Mouse (Mus musculus) limb, embryonic 14.5 days (tissue): Measurements from ENCODE around the gene Tat. TPM values are rescaled to one million over a fixed set of nuclear protein-coding genes. Genes with fewer than 3 reads are reported as not detected.

Source experiments
- ATAC-seq: fragments of 200-750 bp; cut with Nextera tagmentation; 2 replicates; pipeline ENCODE4 v1.8.0; 2017; ENCODE audit warnings: low read depth, moderate number of reproducible peaks, moderate TSS enrichment; ENCODE audit not compliant: low FRiP score
- DNase-seq: peaks from one replicate; pipeline ENCODE4 v3.0.0-alpha.2; 2015; ENCODE audit warnings: low spot score
- H3K27ac ChIP-seq: fragments of 300-500 bp; sonication (generic); replicated peaks from 2 replicates; pipeline ENCODE4 v1.5.1; 2014; ENCODE audit warnings: low read depth, mild to moderate bottlenecking, low read length, moderate library complexity, mixed read lengths
- H3K27me3 ChIP-seq: fragments of 300-500 bp; sonication (generic); 2 replicates; pipeline ENCODE4 v1.6.1; 2014; ENCODE audit warnings: low read length, mixed read lengths; ENCODE audit not compliant: control insufficient read depth, insufficient read depth
- H3K36me3 ChIP-seq: fragments of 300-500 bp; sonication (generic); 2 replicates; pipeline ENCODE4 v1.6.1; 2014; ENCODE audit warnings: mild to moderate bottlenecking, low read length, moderate library complexity, mixed read lengths; ENCODE audit not compliant: control insufficient read depth, insufficient read depth
- H3K4me1 ChIP-seq: fragments of 300-500 bp; sonication (generic); 2 replicates; pipeline ENCODE4 v1.6.1; 2014; ENCODE audit warnings: antibody characterized with exemption, low read length, mixed read lengths; ENCODE audit not compliant: control insufficient read depth, insufficient read depth
- H3K4me2 ChIP-seq: fragments of 300-500 bp; sonication (generic); replicated peaks from 2 replicates; pipeline ENCODE4 v1.6.1; 2014; ENCODE audit warnings: low read depth, mild to moderate bottlenecking, low read length, moderate library complexity; ENCODE audit not compliant: severe bottlenecking
- H3K4me3 ChIP-seq: fragments of 300-500 bp; sonication (generic); replicated peaks from 2 replicates; pipeline ENCODE4 v1.5.1; 2014; ENCODE audit warnings: low read length
- H3K9ac ChIP-seq: fragments of 300-500 bp; sonication (generic); 2 replicates; pipeline ENCODE4 v1.6.1; 2014; ENCODE audit warnings: mild to moderate bottlenecking, low read depth, low read length, moderate library complexity; ENCODE audit not compliant: severe bottlenecking
- H3K9me3 ChIP-seq: fragments of 300-500 bp; sonication (generic); 2 replicates; pipeline ENCODE4 v1.6.1; 2016; ENCODE audit warnings: low read length; ENCODE audit not compliant: control insufficient read depth
- POLR2A ChIP-seq: fragments of 200-500 bp; IDR thresholded peaks from 2 replicates; pipeline ENCODE4 v1.8.0; 2012; ENCODE audit warnings: inconsistent platforms, mild to moderate bottlenecking, moderate library complexity, borderline replicate concordance; ENCODE audit not compliant: insufficient read depth, insufficient read length; ENCODE audit errors: extremely low read depth
- WGBS: fragments of 180-500 bp; shearing (Covaris S2); extraction: QIAGEN DNeasy Blood & Tissue Kit; methylation state at CpG from one replicate; pipeline ENCODE4 v1.1.7; 2014; 5-methylcytosine and 5-hydroxymethylcytosine counted together
- polyA plus RNA-seq, 2 experiments: library from polyadenylated mRNA; depleted of rRNA in 1 of 2; stranded (reverse) in 1 of 2; unstranded in 1 of 2; fragments of >200 nt; fragmentation: Nextera tagmentation in 1 of 2; extraction: Ambion mirVana in 1 of 2; gene quantifications; 2 replicates each; pipeline versions ENCODE4 v1.2.1 to v1.2.3; 2012 to 2014

Gene Tat
- polyA plus RNA-seq (2012; rRNA removed): 0.09 and 0.14 TPM in 2 replicates
- not detected in 2 replicates for polyA plus RNA-seq (2014; fragmentation: Nextera tagmentation; extraction: Ambion mirVana)

GRCm38 (mm10) chr8:109990224-109990623 lies at the start of gene Tat:
Gene Tat (plus strand): TSS chr8:109990437.
- ATAC-seq (no peak), DNase-seq (no peak)
- TF ChIP-seq POLR2A: no peak
- Histone ChIP-seq H3K4me1 (no peaks in the 10 kb centered on the region), H3K9ac (no peak within 1 kb of the TSS), H3K9me3 (no peaks in the 10 kb centered on the region), H3K4me3 (no peak within 1 kb of the TSS), H3K27me3 (no peaks in the 10 kb centered on the region), H3K27ac (no peak within 1 kb of the TSS), H3K36me3 (no peaks in the 10 kb centered on the region), H3K4me2 (no peak within 1 kb of the TSS)
- WGBS: 82% methylated on average over 8 of the region's 8 CpGs

- H3K4me1 ChIP-seq: 0 out of 2 replicates have a peak, but pooled peaks cover 8% of the 10 kb centered on the region
- no peak for TF ChIP-seq POLR2A
- DNase-seq (no peak), ATAC-seq (no peak)
- peaks cover 34% of the 10 kb centered on the region for H3K36me3 ChIP-seq
- H3K4me3 ChIP-seq: no peak overlapping the region
- H3K27me3 ChIP-seq: no peaks in the 10 kb centered on the region
- no peaks in the 10 kb centered on the region for H3K9me3 ChIP-seq
- WGBS: 70% methylated on average over 2 of the region's 2 CpGs
- no peak overlapping the region for H3K27ac ChIP-seq
- H3K4me2 ChIP-seq: no peak overlapping the region
- H3K9ac ChIP-seq: no peak overlapping the region
Observed at GRCm38 (mm10) chr8:109941606-109942360, 48.5 kb upstream of the Tat start.

GRCm38 (mm10) chr8:109945153-109945632 lies 45.0 kb upstream of the Tat start:
- DNase-seq (peak; percentile 51), ATAC-seq (no peak)
- Histone ChIP-seq H3K36me3 (peaks cover 12% of the 10 kb centered on the region), H3K4me3 (no peak overlapping the region), H3K4me1 (peaks cover 13% of the 10 kb centered on the region; the same call in 1 of the 2 replicates), H3K9ac (no peak overlapping the region), H3K9me3 (no peaks in the 10 kb centered on the region), H3K27ac (no peak overlapping the region), H3K4me2 (no peak overlapping the region), H3K27me3 (peaks cover 17% of the 10 kb centered on the region)
- WGBS: 20% methylated on average over 9 of the region's 9 CpGs
- no peak for TF ChIP-seq POLR2A

- H3K9me3 ChIP-seq: no peaks in the 10 kb centered on the region
- peaks cover 7% of the 10 kb centered on the region for H3K36me3 ChIP-seq
- H3K4me2 ChIP-seq: no peak overlapping the region
- H3K9ac ChIP-seq: no peak overlapping the region
- no peak for ATAC-seq
- 59% methylated on average over 7 of the region's 7 CpGs for WGBS
- peaks cover 13% of the 10 kb centered on the region; the same call in 1 of the 2 replicates for H3K4me1 ChIP-seq
- H3K4me3 ChIP-seq: no peak overlapping the region
- no peak for TF ChIP-seq POLR2A
- no peak overlapping the region for H3K27ac ChIP-seq
- peaks cover 17% of the 10 kb centered on the region for H3K27me3 ChIP-seq
- no peak for DNase-seq
Observed at GRCm38 (mm10) chr8:109945694-109946093, 44.5 kb upstream of the Tat start.

GRCm38 (mm10) chr8:109946272-109946671 lies 44.0 kb upstream of the Tat start:
- DNase-seq (no peak), ATAC-seq (no peak)
- Histone ChIP-seq H3K9ac (no peak overlapping the region), H3K27me3 (peaks cover 17% of the 10 kb centered on the region), H3K4me2 (no peak overlapping the region), H3K4me3 (no peak overlapping the region), H3K9me3 (no peaks in the 10 kb centered on the region), H3K4me1 (peaks cover 13% of the 10 kb centered on the region; the same call in 1 of the 2 replicates), H3K27ac (no peak overlapping the region), H3K36me3 (peaks cover 1% of the 10 kb centered on the region; the same call in 1 of the 2 replicates)
- 90% methylated on average over 7 of the region's 7 CpGs for WGBS
- TF ChIP-seq POLR2A: no peak
